Mouse (Mus musculus) myocyte (in vitro differentiated cells): Measurements from ENCODE around the gene Gng12. TPM values are rescaled to one million over a fixed set of nuclear protein-coding genes. Genes with fewer than 3 reads are reported as not detected.

Experiments used
- H3K27me3 ChIP-seq: one replicate; pipeline ENCODE4 v1.6.1; 2011; ENCODE audit not compliant: control insufficient read depth, insufficient read depth, insufficient read length
- H3K36me3 ChIP-seq: one replicate; pipeline ENCODE4 v1.6.1; 2011; ENCODE audit not compliant: control insufficient read depth, insufficient read depth
- H3K4me2 ChIP-seq: one replicate; pipeline ENCODE4 v1.6.1; 2011; ENCODE audit warnings: low read depth, control low read depth
- H3K4me3 ChIP-seq: one replicate; pipeline ENCODE4 v1.5.1; 2011; ENCODE audit warnings: mild to moderate bottlenecking, control low read depth, moderate library complexity
- H3K79me2 ChIP-seq: one replicate; pipeline ENCODE4 v1.6.1; 2011; ENCODE audit not compliant: control insufficient read depth, insufficient read depth
- H3ac ChIP-seq: one replicate; pipeline ENCODE4 v1.6.1; 2011; ENCODE audit not compliant: control insufficient read depth, insufficient read length
- CEBPB ChIP-seq: IDR thresholded peaks from 2 replicates; pipeline ENCODE4 v1.6.1; 2011; ENCODE audit warnings: mild to moderate bottlenecking, moderate library complexity; ENCODE audit not compliant: poor library complexity, insufficient read depth, severe bottlenecking
- E2F4 ChIP-seq: IDR thresholded peaks from one replicate; pipeline ENCODE4 v1.6.1; 2011; ENCODE audit warnings: mild to moderate bottlenecking, control low read depth, moderate library complexity; ENCODE audit not compliant: insufficient read depth
- MAX ChIP-seq: IDR thresholded peaks from one replicate; pipeline ENCODE4 v1.6.1; 2011; ENCODE audit warnings: low read depth, mild to moderate bottlenecking, control low read depth
- MYOD1 ChIP-seq, 3 experiments: IDR thresholded peaks; one replicate each; pipeline ENCODE4 v1.6.1; 2011; ENCODE audit warnings: control low read depth in 2 of 3, low read depth in 2 of 3, mild to moderate bottlenecking in 2 of 3, moderate library complexity in 1 of 3; ENCODE audit not compliant: insufficient read length in 2 of 3, control insufficient read depth in 1 of 3
- MYOG ChIP-seq, 3 experiments: IDR thresholded peaks; one replicate each; pipeline ENCODE4 v1.6.1; 2011; ENCODE audit warnings: control low read depth in 2 of 3, low read depth in 2 of 3, mild to moderate bottlenecking in 2 of 3; ENCODE audit not compliant: insufficient read length in 2 of 3, control insufficient read depth in 1 of 3, insufficient read depth in 1 of 3
- POLR2A ChIP-seq: IDR thresholded peaks from one replicate; pipeline ENCODE4 v1.6.1; 2011; ENCODE audit warnings: low read depth, mild to moderate bottlenecking, control low read depth, moderate library complexity; ENCODE audit not compliant: insufficient read length
- POLR2AphosphoS2 ChIP-seq: IDR thresholded peaks from one replicate; pipeline ENCODE4 v1.6.1; 2011; ENCODE audit warnings: low read depth, control low read depth; ENCODE audit not compliant: insufficient read length
- REST ChIP-seq: IDR thresholded peaks from one replicate; pipeline ENCODE4 v1.6.1; 2011; ENCODE audit warnings: mild to moderate bottlenecking, control low read depth, moderate library complexity; ENCODE audit not compliant: insufficient read depth, insufficient read length
- SRF ChIP-seq: IDR thresholded peaks from one replicate; pipeline ENCODE4 v1.6.1; 2011; ENCODE audit warnings: low read depth; ENCODE audit not compliant: control insufficient read depth, insufficient read length
- TCF12 ChIP-seq: IDR thresholded peaks from one replicate; pipeline ENCODE4 v1.6.1; 2011; ENCODE audit warnings: mild to moderate bottlenecking, control low read depth; ENCODE audit not compliant: poor library complexity, insufficient read depth, severe bottlenecking
- TCF3 ChIP-seq: IDR thresholded peaks from one replicate; pipeline ENCODE4 v1.6.1; 2011; ENCODE audit warnings: low read depth, control low read depth; ENCODE audit not compliant: insufficient read length
- USF1 ChIP-seq: IDR thresholded peaks from one replicate; pipeline ENCODE4 v1.6.1; 2011; ENCODE audit warnings: low read depth, mild to moderate bottlenecking, control low read depth, moderate library complexity
- polyA plus RNA-seq: library from polyadenylated mRNA; unstranded; fragments of >200 nt; fragmentation: generic; extraction: Trizol; gene quantifications from one replicate; pipeline ENCODE4 v1.2.1, GENCODE M21; 2012; ENCODE audit warnings: missing spikeins

The Gng12 gene
- polyA plus RNA-seq, 1 experiment: 37.8 TPM

DNA sequence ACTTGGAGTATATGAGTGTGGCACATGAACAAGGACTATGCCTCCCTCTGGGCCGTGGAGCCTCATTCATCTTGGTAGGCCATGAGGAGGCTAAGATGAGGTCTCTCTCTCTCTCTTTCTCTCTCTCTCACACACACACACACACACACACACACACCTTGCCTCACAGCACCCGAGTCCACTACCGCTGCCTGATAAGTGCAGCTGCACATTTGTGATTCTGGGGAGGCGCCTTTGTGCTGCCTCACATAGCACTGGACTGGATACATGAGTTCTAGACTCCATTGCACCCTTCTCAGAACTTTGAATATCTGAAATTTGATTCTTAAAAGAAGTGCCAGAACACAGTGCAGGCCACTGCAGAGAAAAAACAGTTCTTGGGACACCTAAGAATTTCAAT lies 79.3 kb downstream of the Gng12 start:
- Histone ChIP-seq H3K36me3 (no peaks in the 10 kb centered on the region), H3K27me3 (no peaks in the 10 kb centered on the region), H3K4me3 (no peak overlapping the region), H3K79me2 (no peaks in the 10 kb centered on the region), H3ac (no peak overlapping the region), H3K4me2 (no peak overlapping the region)
- no peak for TF ChIP-seq TCF12

DNA sequence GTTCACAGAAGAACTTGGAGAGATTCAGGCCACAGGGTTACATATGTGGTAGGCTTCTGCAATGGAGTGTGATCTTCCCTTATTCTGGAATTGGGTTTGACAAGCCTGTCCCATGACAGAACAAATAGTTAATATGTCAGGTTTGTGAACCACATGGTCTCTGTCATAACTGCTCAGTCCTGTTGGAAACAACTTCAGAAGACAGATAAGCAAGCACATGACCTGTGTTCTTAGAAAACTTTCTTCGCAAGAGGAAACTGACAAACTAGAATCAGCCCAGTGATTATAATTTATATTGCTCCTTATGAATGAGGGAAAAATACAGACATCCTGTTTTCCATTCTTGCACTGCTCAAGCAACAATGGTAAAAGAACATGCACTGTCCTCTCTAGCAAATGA lies 83.0 kb downstream of the Gng12 start:
- H3ac ChIP-seq: no peak overlapping the region

DNA sequence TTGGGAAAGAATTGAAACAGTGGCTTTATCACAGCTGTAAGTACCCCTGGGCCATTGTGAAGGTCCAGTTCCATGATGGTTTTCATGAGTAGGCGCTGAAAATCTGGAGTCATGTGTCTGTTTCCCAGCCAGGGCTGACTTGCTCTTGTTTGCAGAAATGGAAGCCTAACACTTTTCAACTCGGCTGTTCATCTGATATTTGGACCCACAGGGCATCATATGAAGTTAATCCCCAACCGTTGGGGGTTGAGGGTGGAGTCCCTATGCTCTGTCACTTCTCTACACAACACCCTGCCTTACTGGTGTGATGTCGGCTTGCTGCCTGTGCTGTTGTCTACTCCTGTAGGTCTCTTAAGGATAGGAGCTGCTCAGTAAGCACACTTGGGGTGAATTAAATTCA lies 83.8 kb downstream of the Gng12 start:
- Histone ChIP-seq H3K4me2 (no peak overlapping the region), H3K79me2 (no peaks in the 10 kb centered on the region), H3ac (no peak overlapping the region), H3K27me3 (no peaks in the 10 kb centered on the region), H3K36me3 (no peaks in the 10 kb centered on the region), H3K4me3 (no peak overlapping the region)
- no peak for TF ChIP-seq MYOD1 (IDR thresholded peaks at IDR 0.05; ENCODE audit: control insufficient read depth in 1 of 3, insufficient read length in 2 of 3, low read depth in 2 of 3)
- TF ChIP-seq TCF12: no peak
- TF ChIP-seq POLR2AphosphoS2: no peak
- no peak for TF ChIP-seq MAX
- no peak for TF ChIP-seq E2F4
- no peak for TF ChIP-seq POLR2A
- TF ChIP-seq TCF3: no peak
- TF ChIP-seq SRF: no peak
- TF ChIP-seq REST: no peak
- TF ChIP-seq MYOG (IDR thresholded peaks at IDR 0.05; ENCODE audit: control insufficient read depth in 1 of 3, insufficient read depth in 1 of 3, insufficient read length in 2 of 3, low read depth in 2 of 3): no peak

More for the DNA sequence above, 83.0 kb downstream of the Gng12 start:
- Histone ChIP-seq H3K4me3 (no peak overlapping the region), H3K4me2 (no peak overlapping the region), H3K27me3 (no peaks in the 10 kb centered on the region), H3K79me2 (no peaks in the 10 kb centered on the region), H3K36me3 (no peaks in the 10 kb centered on the region)
- no peak for TF ChIP-seq MYOD1 (IDR thresholded peaks at IDR 0.05; ENCODE audit: control insufficient read depth in 1 of 3, insufficient read length in 2 of 3, low read depth in 2 of 3)
- TF ChIP-seq USF1: no peak
- no peak for TF ChIP-seq MAX
- TF ChIP-seq REST: no peak
- TF ChIP-seq MYOG (IDR thresholded peaks at IDR 0.05; ENCODE audit: control insufficient read depth in 1 of 3, insufficient read depth in 1 of 3, insufficient read length in 2 of 3, low read depth in 2 of 3): no peak
- TF ChIP-seq POLR2AphosphoS2: no peak
- TF ChIP-seq SRF: no peak
- TF ChIP-seq TCF3: no peak
- no peak for TF ChIP-seq TCF12
- TF ChIP-seq POLR2A: no peak
- no peak for TF ChIP-seq E2F4
- no peak for TF ChIP-seq CEBPB

DNA sequence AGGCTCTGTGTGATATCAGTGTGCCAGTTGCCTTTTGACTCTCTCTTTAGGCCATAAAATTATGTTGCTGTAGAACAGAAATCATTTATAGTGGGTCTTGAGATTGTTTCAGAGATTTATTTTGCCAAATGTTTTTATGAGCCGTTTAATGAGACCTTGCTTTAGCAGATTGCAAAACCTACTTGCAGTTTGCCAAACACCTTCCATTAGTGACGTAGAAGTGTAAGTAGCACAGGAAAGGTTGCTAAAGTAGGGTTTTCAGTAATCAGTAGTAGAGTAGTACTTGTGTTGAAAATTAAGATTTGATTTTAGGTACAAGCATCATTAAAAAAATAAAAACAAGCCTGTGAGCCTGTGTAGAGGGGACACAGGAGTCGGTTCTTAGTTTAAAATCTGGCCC lies 85.2 kb downstream of the Gng12 start:
- H3K79me2 ChIP-seq: no peaks in the 10 kb centered on the region
- H3K27me3 ChIP-seq: no peaks in the 10 kb centered on the region
- no peak overlapping the region for H3ac ChIP-seq
- no peak overlapping the region for H3K4me2 ChIP-seq
- TF ChIP-seq E2F4 (no peak), REST (no peak), MYOG (IDR thresholded peaks at IDR 0.05; ENCODE audit: control insufficient read depth in 1 of 3, insufficient read depth in 1 of 3, insufficient read length in 2 of 3, low read depth in 2 of 3) (no peak), MYOD1 (IDR thresholded peaks at IDR 0.05; ENCODE audit: control insufficient read depth in 1 of 3, insufficient read length in 2 of 3, low read depth in 2 of 3) (no peak), USF1 (no peak), POLR2A (no peak), CEBPB (no peak), POLR2AphosphoS2 (no peak)
- no peaks in the 10 kb centered on the region for H3K36me3 ChIP-seq
- H3K4me3 ChIP-seq: no peak overlapping the region

DNA sequence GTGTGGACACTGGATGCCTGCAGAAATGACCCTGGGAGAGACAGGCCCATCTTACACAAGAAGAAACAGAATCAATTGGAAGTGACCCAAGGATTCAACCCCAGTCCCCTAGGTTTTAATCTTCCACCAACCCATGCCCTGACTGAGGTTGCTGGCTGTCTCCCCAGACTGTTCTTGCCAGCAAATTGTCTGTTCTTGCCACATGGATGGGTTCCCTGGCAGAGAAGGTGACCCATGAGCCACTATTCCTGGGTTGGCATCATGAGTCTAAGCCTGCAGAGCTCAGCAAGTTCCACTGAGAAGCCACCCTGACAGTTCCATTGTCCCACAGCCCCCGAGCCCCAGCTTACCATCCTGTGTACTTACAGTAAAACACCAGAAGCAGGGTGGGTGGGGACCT lies 85.7 kb downstream of the Gng12 start:
- H3ac ChIP-seq: no peak overlapping the region
- no peak overlapping the region for H3K4me2 ChIP-seq
- H3K27me3 ChIP-seq: no peaks in the 10 kb centered on the region
- TF ChIP-seq MYOG (IDR thresholded peaks at IDR 0.05; ENCODE audit: control insufficient read depth in 1 of 3, insufficient read depth in 1 of 3, insufficient read length in 2 of 3, low read depth in 2 of 3): no peak
- no peak for TF ChIP-seq TCF12
- TF ChIP-seq POLR2A: no peak
- no peak for TF ChIP-seq E2F4
- TF ChIP-seq POLR2AphosphoS2: no peak
- no peak for TF ChIP-seq MAX
- no peak for TF ChIP-seq MYOD1 (IDR thresholded peaks at IDR 0.05; ENCODE audit: control insufficient read depth in 1 of 3, insufficient read length in 2 of 3, low read depth in 2 of 3)
- no peak for TF ChIP-seq CEBPB
- no peak for TF ChIP-seq TCF3
- TF ChIP-seq USF1: no peak
- TF ChIP-seq SRF: no peak
- TF ChIP-seq REST: no peak
- no peaks in the 10 kb centered on the region for H3K36me3 ChIP-seq
- H3K79me2 ChIP-seq: no peaks in the 10 kb centered on the region
- H3K4me3 ChIP-seq: no peak overlapping the region
